Mouse (Mus musculus): ENCODE measurements around the gene Tmem158. TPM values are rescaled to one million over a fixed set of nuclear protein-coding genes. Genes with fewer than 3 reads are reported as not detected.

Tmem158 gene
- polyA plus RNA-seq, 2 experiments: 1.8 to 3.3 TPM

GRCm38 (mm10) chr9:123258796-123259195 is 1.8 kb downstream of the Tmem158 start:
- no peaks in the 10 kb centered on the region for H3K4me1 ChIP-seq (replicated peaks; ENCODE audit: control insufficient read depth in 2 of 2, insufficient read depth in 2 of 2, low read length in 1 of 2)
- WGBS (ENCODE audit: insufficient replicate concordance): 52% methylated on average over 10 of the region's 10 CpGs
- TF ChIP-seq CTCF (IDR thresholded peaks at IDR 0.05; ENCODE audit: low read depth): no peak
- TF ChIP-seq EP300 (IDR thresholded peaks at IDR 0.05; ENCODE audit: low read depth): no peak
- H3K27me3 ChIP-seq (ENCODE audit: control insufficient read depth, insufficient read depth, low read length): peaks cover 35% of the 10 kb centered on the region
- H3K36me3 ChIP-seq (replicated peaks; ENCODE audit: control insufficient read depth, insufficient read depth, low read depth): no peaks in the 10 kb centered on the region
- no peak overlapping the region for H3K9ac ChIP-seq (replicated peaks)
- H3K4me3 ChIP-seq (ENCODE audit: insufficient read depth in 1 of 2, low read depth in 2 of 2, low read length in 2 of 2): no peak overlapping the region
- DNase-seq (ENCODE audit: low read depth in 3 of 3, low spot score in 3 of 3): no peak
- no peak overlapping the region for H3K27ac ChIP-seq
- no peaks in the 10 kb centered on the region for H3K9me3 ChIP-seq (ENCODE audit: control insufficient read depth, low read length)
- no peak for ATAC-seq (ENCODE audit: insufficient read depth)
- peak overlapping the region; percentile 80 for H3K4me2 ChIP-seq (ENCODE audit: low read depth)

GRCm38 (mm10) chr9:123255736-123256135 is 4.8 kb downstream of the Tmem158 start:
- Histone ChIP-seq H3K9ac (replicated peaks) (no peak overlapping the region), H3K27me3 (ENCODE audit: control insufficient read depth, insufficient read depth, low read length) (peaks cover 35% of the 10 kb centered on the region), H3K4me1 (replicated peaks; ENCODE audit: control insufficient read depth in 2 of 2, insufficient read depth in 2 of 2, low read length in 1 of 2) (peaks cover 0 to 2% of the 10 kb centered on the region in 2 experiments; a peak in 1 of 4 replicates), H3K36me3 (replicated peaks; ENCODE audit: control insufficient read depth, insufficient read depth, low read depth) (no peaks in the 10 kb centered on the region), H3K9me3 (ENCODE audit: control insufficient read depth, low read length) (no peaks in the 10 kb centered on the region), H3K27ac (no peak overlapping the region), H3K4me2 (ENCODE audit: low read depth) (no peak overlapping the region), H3K4me3 (ENCODE audit: insufficient read depth in 1 of 2, low read depth in 2 of 2, low read length in 2 of 2) (no peak overlapping the region)
- 62% methylated on average over 3 of the region's 3 CpGs for WGBS (ENCODE audit: insufficient replicate concordance)
- TF ChIP-seq EP300 (IDR thresholded peaks at IDR 0.05; ENCODE audit: low read depth): no peak
- TF ChIP-seq CTCF (IDR thresholded peaks at IDR 0.05; ENCODE audit: low read depth): no peak
- DNase-seq (ENCODE audit: low read depth in 3 of 3, low spot score in 3 of 3) (no peak), ATAC-seq (ENCODE audit: insufficient read depth) (no peak)

GRCm38 (mm10) chr9:123247992-123248391 is 12.6 kb downstream of the Tmem158 start:
- TF ChIP-seq CTCF (IDR thresholded peaks at IDR 0.05; ENCODE audit: low read depth) (no peak), EP300 (IDR thresholded peaks at IDR 0.05; ENCODE audit: low read depth) (peak; percentile 40)
- H3K27ac ChIP-seq: no peak overlapping the region
- H3K4me2 ChIP-seq (ENCODE audit: low read depth): no peak overlapping the region
- no peaks in the 10 kb centered on the region for H3K9me3 ChIP-seq (ENCODE audit: control insufficient read depth, low read length)
- H3K4me1 ChIP-seq (replicated peaks; ENCODE audit: control insufficient read depth in 2 of 2, insufficient read depth in 2 of 2, low read length in 1 of 2): peaks cover 0 to 2% of the 10 kb centered on the region in 2 experiments; a peak in 1 of 4 replicates
- WGBS (ENCODE audit: insufficient replicate concordance): 13% methylated on average over 1 of the region's 1 CpGs
- H3K36me3 ChIP-seq (replicated peaks; ENCODE audit: control insufficient read depth, insufficient read depth, low read depth): no peaks in the 10 kb centered on the region
- DNase-seq (ENCODE audit: low read depth in 3 of 3, low spot score in 3 of 3) (no peak), ATAC-seq (ENCODE audit: insufficient read depth) (no peak)
- H3K4me3 ChIP-seq (ENCODE audit: insufficient read depth in 1 of 2, low read depth in 2 of 2, low read length in 2 of 2): no peak overlapping the region
- H3K27me3 ChIP-seq (ENCODE audit: control insufficient read depth, insufficient read depth, low read length): no peaks in the 10 kb centered on the region
- H3K9ac ChIP-seq (replicated peaks): no peak overlapping the region

- WGBS (ENCODE audit: insufficient replicate concordance): 53% methylated on average over 4 of the region's 4 CpGs
- Histone ChIP-seq H3K27ac (no peak overlapping the region), H3K4me2 (ENCODE audit: low read depth) (no peak overlapping the region), H3K4me1 (replicated peaks; ENCODE audit: control insufficient read depth in 2 of 2, insufficient read depth in 2 of 2, low read length in 1 of 2) (no peaks in the 10 kb centered on the region), H3K27me3 (ENCODE audit: control insufficient read depth, insufficient read depth, low read length) (no peaks in the 10 kb centered on the region), H3K4me3 (ENCODE audit: insufficient read depth in 1 of 2, low read depth in 2 of 2, low read length in 2 of 2) (no peak overlapping the region), H3K9me3 (ENCODE audit: control insufficient read depth, low read length) (no peaks in the 10 kb centered on the region), H3K9ac (replicated peaks) (no peak overlapping the region), H3K36me3 (replicated peaks; ENCODE audit: control insufficient read depth, insufficient read depth, low read depth) (no peaks in the 10 kb centered on the region)
- DNase-seq (ENCODE audit: low read depth in 3 of 3, low spot score in 3 of 3) (no peak), ATAC-seq (ENCODE audit: insufficient read depth) (no peak)
- no peak for TF ChIP-seq EP300 (IDR thresholded peaks at IDR 0.05; ENCODE audit: low read depth)
- no peak for TF ChIP-seq CTCF (IDR thresholded peaks at IDR 0.05; ENCODE audit: low read depth)
These were observed 15.4 kb downstream of the Tmem158 start for GRCm38 (mm10) chr9:123245146-123245545.

- no peak overlapping the region for H3K27ac ChIP-seq
- no peaks in the 10 kb centered on the region for H3K36me3 ChIP-seq (replicated peaks; ENCODE audit: control insufficient read depth, insufficient read depth, low read depth)
- no peak overlapping the region for H3K4me3 ChIP-seq (ENCODE audit: insufficient read depth in 1 of 2, low read depth in 2 of 2, low read length in 2 of 2)
- DNase-seq (ENCODE audit: low read depth in 3 of 3, low spot score in 3 of 3) (no peak), ATAC-seq (ENCODE audit: insufficient read depth) (no peak)
- TF ChIP-seq EP300 (IDR thresholded peaks at IDR 0.05; ENCODE audit: low read depth) (no peak), CTCF (IDR thresholded peaks at IDR 0.05; ENCODE audit: low read depth) (no peak)
- no peaks in the 10 kb centered on the region for H3K27me3 ChIP-seq (ENCODE audit: control insufficient read depth, insufficient read depth, low read length)
- no peak overlapping the region for H3K9ac ChIP-seq (replicated peaks)
- no peak overlapping the region for H3K4me2 ChIP-seq (ENCODE audit: low read depth)
- 49% methylated on average over 10 of the region's 10 CpGs for WGBS (ENCODE audit: insufficient replicate concordance)
- no peaks in the 10 kb centered on the region for H3K4me1 ChIP-seq (replicated peaks; ENCODE audit: control insufficient read depth in 2 of 2, insufficient read depth in 2 of 2, low read length in 1 of 2)
- no peaks in the 10 kb centered on the region for H3K9me3 ChIP-seq (ENCODE audit: control insufficient read depth, low read length)
These were observed 16.6 kb downstream of the Tmem158 start for GRCm38 (mm10) chr9:123243988-123244387.

Measured in liver, embryonic 14.5 days (tissue).